Mouse (Mus musculus) hindbrain, embryonic 13.5 days (tissue): ENCODE results near the gene Efcab11. TPM values are rescaled to one million over a fixed set of nuclear protein-coding genes. Genes with fewer than 3 reads are reported as not detected.
A peak's percentile ranks its signal among the peaks of the same experiment; 100 is the strongest.

Source experiments
- ATAC-seq: fragments of 200-750 bp; cut with Nextera tagmentation; 2 replicates; pipeline ENCODE4 v1.8.0; 2017; ENCODE audit warnings: moderate TSS enrichment; ENCODE audit not compliant: low FRiP score
- H3K27ac ChIP-seq: fragments of 300-500 bp; sonication (generic); 2 replicates; pipeline ENCODE4 v1.5.1; 2015; ENCODE audit warnings: inconsistent platforms, mild to moderate bottlenecking, moderate library complexity
- H3K27me3 ChIP-seq: fragments of 300-500 bp; sonication (generic); 2 replicates; pipeline ENCODE4 v1.6.1; 2015; ENCODE audit warnings: mild to moderate bottlenecking, inconsistent platforms
- H3K36me3 ChIP-seq: fragments of 300-500 bp; sonication (generic); 2 replicates; pipeline ENCODE4 v1.6.1; 2015; ENCODE audit warnings: mild to moderate bottlenecking, inconsistent platforms
- H3K4me1 ChIP-seq: fragments of 300-500 bp; sonication (generic); replicated peaks from 2 replicates; pipeline ENCODE4 v1.6.1; 2015; ENCODE audit warnings: inconsistent platforms
- H3K4me2 ChIP-seq: fragments of 300-500 bp; sonication (generic); 2 replicates; pipeline ENCODE4 v1.6.1; 2015; ENCODE audit warnings: inconsistent platforms, mild to moderate bottlenecking, moderate library complexity
- H3K4me3 ChIP-seq: fragments of 300-500 bp; sonication (generic); 2 replicates; pipeline ENCODE4 v1.5.1; 2015; ENCODE audit warnings: mild to moderate bottlenecking, inconsistent platforms
- H3K9ac ChIP-seq: fragments of 300-500 bp; sonication (generic); 2 replicates; pipeline ENCODE4 v1.6.1; 2015; ENCODE audit warnings: mild to moderate bottlenecking, inconsistent platforms
- H3K9me3 ChIP-seq: fragments of 300-500 bp; sonication (generic); 2 replicates; pipeline ENCODE4 v1.6.1; 2016; ENCODE audit warnings: inconsistent platforms
- WGBS: fragments of 180-500 bp; shearing (Covaris S2); methylation state at CpG from one replicate; pipeline ENCODE4 v1.1.7; 2015; 5-methylcytosine and 5-hydroxymethylcytosine counted together
- polyA plus RNA-seq: library from polyadenylated mRNA; unstranded; fragments of >200 nt; fragmentation: Nextera tagmentation; extraction: Ambion mirVana; gene quantifications from 2 replicates; pipeline ENCODE4 v1.2.1, GENCODE M21; 2015

The Efcab11 gene
- polyA plus RNA-seq = 5.7 and 6.1 TPM in 2 replicates

DNA sequence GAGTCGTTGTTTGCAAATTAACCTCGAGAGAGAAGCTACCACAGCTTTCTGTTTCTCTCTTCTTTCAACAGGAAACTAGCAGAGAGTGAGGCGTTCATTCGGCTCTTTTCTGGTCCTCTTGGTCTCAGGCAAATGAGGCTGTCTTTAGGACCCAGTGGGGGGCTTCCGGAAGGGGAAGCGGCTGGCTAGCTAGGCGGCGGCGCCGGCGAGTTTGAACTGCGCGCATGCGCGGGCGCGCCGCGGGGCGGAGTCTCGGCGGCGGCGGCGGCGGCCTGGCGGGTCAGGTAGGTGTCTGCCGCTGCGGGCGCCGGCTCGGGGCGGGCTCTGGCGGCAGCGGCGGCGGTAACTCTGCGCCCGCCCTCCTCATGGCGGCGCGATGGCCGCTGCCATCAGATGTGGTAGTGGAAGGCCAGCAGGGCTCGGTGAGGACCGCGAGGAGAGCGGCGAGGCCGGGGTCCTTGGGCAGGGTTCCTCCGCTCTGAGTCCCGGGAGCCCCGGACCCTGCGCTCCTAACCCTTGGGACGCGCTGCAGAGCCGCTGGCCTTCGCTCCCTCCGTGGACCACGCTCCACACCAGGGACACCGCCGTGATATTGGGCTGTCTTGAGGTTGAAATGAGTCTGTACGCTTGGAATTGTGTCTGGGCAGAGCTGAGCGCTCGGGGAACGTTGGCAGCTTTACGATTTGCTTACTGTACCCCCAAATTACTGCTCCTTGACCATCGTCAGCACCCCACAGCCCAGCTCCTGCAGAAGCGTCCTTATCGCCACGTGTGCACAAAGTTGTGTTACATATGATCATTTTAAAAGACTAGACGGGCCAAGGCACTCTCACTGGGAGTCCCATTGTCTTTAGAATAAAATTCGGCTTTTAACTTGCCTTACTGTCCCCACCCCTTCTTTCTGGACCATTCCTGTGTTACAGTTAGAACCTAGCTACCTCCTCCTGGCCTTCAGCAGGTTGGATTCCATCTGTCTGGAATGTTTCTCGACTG, at the start of gene Efcab11, which contains the start of gene Tdp1:
Efcab11 (minus strand) TSS at position 171 of the 993 bp plus-strand sequence.
Tdp1 (plus strand) TSS at position 249 of the 993 bp plus-strand sequence.
- Histone ChIP-seq H3K36me3 (peaks cover 4% of the 10 kb centered on the region; the same call in 1 of the 2 replicates), H3K9me3 (no peaks in the 10 kb centered on the region), H3K9ac (peak within 1 kb of the TSS; percentile 90), H3K27me3 (no peaks in the 10 kb centered on the region), H3K27ac (peak within 1 kb of the TSS; percentile 87), H3K4me2 (peak within 1 kb of the TSS; percentile 91), H3K4me3 (peak within 1 kb of the TSS; percentile 71), H3K4me1 (peaks cover 30% of the 10 kb centered on the region)
- peak; percentile 79 for ATAC-seq
- under 1% methylated on average over 73 of the region's 73 CpGs for WGBS

GRCm38 (mm10) chr12:99933630-99934029, 49.4 kb upstream of the Efcab11 start:
- no peak overlapping the region for H3K9ac ChIP-seq
- H3K27me3 ChIP-seq = no peaks in the 10 kb centered on the region
- H3K27ac ChIP-seq = no peak overlapping the region
- no peaks in the 10 kb centered on the region for H3K9me3 ChIP-seq
- H3K4me1 ChIP-seq = no peaks in the 10 kb centered on the region
- no peak overlapping the region for H3K4me2 ChIP-seq
- H3K4me3 ChIP-seq = no peak overlapping the region
- ATAC-seq = no peak
- H3K36me3 ChIP-seq = peaks cover 62% of the 10 kb centered on the region
- WGBS = 97% methylated on average over 3 of the region's 3 CpGs

DNA sequence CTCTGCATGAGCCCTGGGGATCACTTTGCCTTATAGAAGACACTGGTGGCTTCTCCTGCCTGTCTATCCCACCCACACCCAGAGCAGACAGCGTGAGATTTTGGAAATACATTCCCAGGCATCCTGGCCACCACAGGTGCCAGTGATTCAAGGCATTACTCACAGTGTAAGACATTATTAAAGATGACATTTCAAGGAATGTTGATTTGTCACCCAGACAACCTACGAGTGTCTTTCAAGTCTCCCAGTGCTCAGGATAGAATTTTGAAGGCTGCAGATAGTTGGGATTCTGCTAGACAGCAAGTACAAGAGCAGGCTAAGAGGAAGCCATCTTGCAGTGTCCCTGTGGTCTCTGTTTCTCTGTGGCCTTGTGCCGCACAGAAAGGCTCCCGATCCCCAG, 48.0 kb upstream of the Efcab11 start:
- H3K36me3 ChIP-seq = peaks cover 58% of the 10 kb centered on the region
- no peak overlapping the region for H3K4me3 ChIP-seq
- H3K27me3 ChIP-seq = no peaks in the 10 kb centered on the region
- no peak overlapping the region for H3K4me2 ChIP-seq
- no peaks in the 10 kb centered on the region for H3K9me3 ChIP-seq
- no peak overlapping the region for H3K27ac ChIP-seq
- 86% methylated on average over 4 of the region's 4 CpGs for WGBS
- H3K9ac ChIP-seq = no peak overlapping the region
- ATAC-seq = no peak
- H3K4me1 ChIP-seq = no peaks in the 10 kb centered on the region

- H3K4me1 ChIP-seq = peaks cover 2% of the 10 kb centered on the region
- no peaks in the 10 kb centered on the region for H3K27me3 ChIP-seq
- H3K27ac ChIP-seq = no peak overlapping the region
- no peaks in the 10 kb centered on the region for H3K9me3 ChIP-seq
- no peak overlapping the region for H3K9ac ChIP-seq
- no peak for ATAC-seq
- H3K36me3 ChIP-seq = peaks cover 43% of the 10 kb centered on the region
- no peak overlapping the region for H3K4me3 ChIP-seq
- 94% methylated on average over 1 of the region's 1 CpGs for WGBS
- H3K4me2 ChIP-seq = no peak overlapping the region
These were observed 44.9 kb upstream of the Efcab11 start for GRCm38 (mm10) chr12:99929160-99929559.

DNA sequence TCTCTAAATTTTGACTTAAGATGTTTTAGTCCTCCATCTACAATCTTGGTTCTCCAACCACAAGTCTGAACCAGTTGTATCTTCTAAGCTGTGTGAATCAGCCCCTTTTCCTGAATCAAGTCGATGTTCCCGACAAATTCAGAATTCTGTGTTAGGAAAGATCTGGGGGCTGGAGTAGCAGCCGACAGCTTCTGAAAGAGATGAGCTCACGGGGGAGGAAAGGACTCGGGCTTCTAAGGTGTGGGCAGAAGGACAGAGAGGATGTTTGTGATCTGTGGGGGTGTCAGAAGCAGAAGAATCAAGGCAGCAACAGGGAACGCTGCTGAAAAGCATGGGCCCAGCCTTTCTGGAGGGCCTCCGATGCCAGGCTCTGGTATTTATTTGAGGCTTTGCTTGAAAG, 44.1 kb upstream of the Efcab11 start:
- H3K27ac ChIP-seq = no peak overlapping the region
- no peak overlapping the region for H3K4me3 ChIP-seq
- no peak for ATAC-seq
- peaks cover 43% of the 10 kb centered on the region for H3K36me3 ChIP-seq
- 92% methylated on average over 7 of the region's 7 CpGs for WGBS
- peaks cover 11% of the 10 kb centered on the region for H3K4me1 ChIP-seq
- H3K9me3 ChIP-seq = no peaks in the 10 kb centered on the region
- H3K9ac ChIP-seq = no peak overlapping the region
- H3K4me2 ChIP-seq = no peak overlapping the region
- H3K27me3 ChIP-seq = no peaks in the 10 kb centered on the region

DNA sequence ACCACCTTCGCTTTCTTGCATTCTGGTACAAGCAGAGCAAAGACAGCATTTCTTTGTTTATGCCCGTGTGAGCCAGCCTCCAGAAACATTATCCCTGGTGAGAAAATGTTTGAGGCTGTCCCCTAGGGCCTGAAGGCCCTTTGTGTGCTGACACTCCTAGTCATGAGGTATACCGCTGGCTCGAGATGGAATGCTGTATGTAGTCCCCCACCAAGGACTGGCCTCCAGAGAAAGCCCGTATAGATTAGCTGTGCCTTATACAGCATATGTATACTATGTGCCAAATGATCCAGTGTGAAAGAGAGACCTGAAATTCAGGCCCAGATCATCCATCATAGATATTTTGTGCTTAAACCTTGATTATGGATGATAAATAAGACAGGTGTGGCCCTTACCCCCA, 39.5 kb upstream of the Efcab11 start:
- no peak overlapping the region for H3K4me3 ChIP-seq
- no peaks in the 10 kb centered on the region for H3K27me3 ChIP-seq
- peaks cover 18% of the 10 kb centered on the region for H3K4me1 ChIP-seq
- H3K9me3 ChIP-seq = no peaks in the 10 kb centered on the region
- WGBS = 33% methylated on average over 5 of the region's 5 CpGs
- peaks cover 34% of the 10 kb centered on the region for H3K36me3 ChIP-seq
- no peak overlapping the region for H3K4me2 ChIP-seq
- peak; percentile 69; the same call in 1 of the 2 replicates for ATAC-seq
- H3K9ac ChIP-seq = no peak overlapping the region
- peak overlapping the region; percentile 80 for H3K27ac ChIP-seq

- Histone ChIP-seq H3K9me3 (no peaks in the 10 kb centered on the region), H3K36me3 (peaks cover 39% of the 10 kb centered on the region), H3K4me3 (no peak overlapping the region), H3K27me3 (no peaks in the 10 kb centered on the region), H3K4me1 (peaks cover 18% of the 10 kb centered on the region), H3K27ac (peak overlapping the region; percentile 80), H3K4me2 (no peak overlapping the region), H3K9ac (no peak overlapping the region)
- 5% methylated on average over 5 of the region's 5 CpGs for WGBS
- peak; percentile 81 for ATAC-seq
These were observed 38.9 kb upstream of the Efcab11 start for GRCm38 (mm10) chr12:99923131-99923606.

- H3K4me2 ChIP-seq = no peak overlapping the region
- H3K9ac ChIP-seq = no peak overlapping the region
- H3K4me1 ChIP-seq = peaks cover 18% of the 10 kb centered on the region
- no peaks in the 10 kb centered on the region for H3K27me3 ChIP-seq
- H3K27ac ChIP-seq = no peak overlapping the region
- ATAC-seq = no peak
- no peaks in the 10 kb centered on the region for H3K9me3 ChIP-seq
- H3K36me3 ChIP-seq = peaks cover 41% of the 10 kb centered on the region
- no peak overlapping the region for H3K4me3 ChIP-seq
- WGBS = 85% methylated on average over 3 of the region's 3 CpGs
These were observed 36.8 kb upstream of the Efcab11 start for GRCm38 (mm10) chr12:99921045-99921444.

GRCm38 (mm10) chr12:99919636-99920035, 35.4 kb upstream of the Efcab11 start:
- 94% methylated on average over 3 of the region's 3 CpGs for WGBS
- no peak for ATAC-seq
- Histone ChIP-seq H3K4me2 (no peak overlapping the region), H3K4me1 (peaks cover 18% of the 10 kb centered on the region), H3K36me3 (peaks cover 47% of the 10 kb centered on the region), H3K9me3 (no peaks in the 10 kb centered on the region), H3K27me3 (no peaks in the 10 kb centered on the region), H3K9ac (no peak overlapping the region), H3K4me3 (no peak overlapping the region), H3K27ac (no peak overlapping the region)

DNA sequence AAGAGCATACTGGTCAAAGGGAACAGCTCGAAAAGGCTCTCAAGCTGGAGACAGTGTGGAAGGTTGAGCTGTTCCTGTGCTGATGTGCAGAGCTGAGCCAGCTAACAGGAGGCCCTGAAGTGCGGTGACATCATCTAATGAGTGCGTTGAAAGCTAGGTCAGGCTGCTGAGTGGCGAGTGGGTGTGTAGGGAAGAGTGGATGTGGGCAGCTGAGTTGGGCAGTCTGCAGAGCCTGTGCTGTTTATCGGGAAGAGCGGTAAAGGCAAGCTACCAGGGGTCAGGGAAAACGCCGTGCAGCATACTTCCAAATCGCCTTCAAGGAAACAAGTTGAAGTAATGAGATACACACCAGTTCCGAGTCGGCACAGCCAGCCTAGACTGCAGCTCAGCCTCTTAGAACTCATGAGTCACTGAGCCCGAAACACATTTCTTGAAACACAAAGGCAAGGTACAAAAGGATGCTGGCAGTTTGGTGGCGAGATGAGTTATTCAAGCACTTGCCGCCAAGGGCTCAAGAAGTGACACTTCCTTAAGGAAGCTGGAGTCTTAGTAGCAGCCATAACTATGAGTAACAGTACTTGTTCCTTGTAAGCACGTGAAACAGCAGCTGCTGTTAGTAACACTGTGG, 33.7 kb upstream of the Efcab11 start:
- no peak for ATAC-seq
- H3K36me3 ChIP-seq = peaks cover 59% of the 10 kb centered on the region
- 91% methylated on average over 15 of the region's 15 CpGs for WGBS

DNA sequence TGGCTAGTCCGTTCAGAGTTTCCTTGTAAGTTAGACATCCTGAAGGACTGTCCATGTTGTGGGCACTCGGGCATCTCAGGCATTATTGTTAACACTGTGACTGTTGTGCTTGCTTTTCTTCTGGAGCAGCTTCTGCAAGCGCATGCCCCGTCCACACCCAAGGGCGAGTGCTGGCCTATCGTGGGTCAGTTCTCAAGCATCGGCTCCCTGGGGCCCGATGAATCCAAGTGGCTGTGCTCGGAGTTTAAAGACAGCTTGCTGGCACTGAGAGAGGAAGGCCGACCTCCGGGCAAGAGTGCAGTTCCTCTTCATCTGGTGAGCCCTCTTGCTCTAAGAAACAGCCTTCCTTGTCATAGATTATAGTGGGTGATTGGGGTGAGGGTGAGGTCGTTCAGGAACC, 27.2 kb upstream of the Efcab11 start:
- H3K4me3 ChIP-seq = no peak overlapping the region
- no peak for ATAC-seq
- no peak overlapping the region for H3K9ac ChIP-seq
- no peak overlapping the region for H3K4me2 ChIP-seq
- H3K27ac ChIP-seq = no peak overlapping the region
- no peaks in the 10 kb centered on the region for H3K4me1 ChIP-seq
- peaks cover 83% of the 10 kb centered on the region for H3K36me3 ChIP-seq
- 88% methylated on average over 12 of the region's 12 CpGs for WGBS
- H3K9me3 ChIP-seq = no peaks in the 10 kb centered on the region
- no peaks in the 10 kb centered on the region for H3K27me3 ChIP-seq

More for the DNA sequence above, 33.7 kb upstream of the Efcab11 start:
- Histone ChIP-seq H3K27ac (no peak overlapping the region), H3K9ac (no peak overlapping the region), H3K27me3 (no peaks in the 10 kb centered on the region), H3K4me2 (no peak overlapping the region), H3K4me3 (no peak overlapping the region), H3K4me1 (peaks cover 3% of the 10 kb centered on the region), H3K9me3 (no peaks in the 10 kb centered on the region)

DNA sequence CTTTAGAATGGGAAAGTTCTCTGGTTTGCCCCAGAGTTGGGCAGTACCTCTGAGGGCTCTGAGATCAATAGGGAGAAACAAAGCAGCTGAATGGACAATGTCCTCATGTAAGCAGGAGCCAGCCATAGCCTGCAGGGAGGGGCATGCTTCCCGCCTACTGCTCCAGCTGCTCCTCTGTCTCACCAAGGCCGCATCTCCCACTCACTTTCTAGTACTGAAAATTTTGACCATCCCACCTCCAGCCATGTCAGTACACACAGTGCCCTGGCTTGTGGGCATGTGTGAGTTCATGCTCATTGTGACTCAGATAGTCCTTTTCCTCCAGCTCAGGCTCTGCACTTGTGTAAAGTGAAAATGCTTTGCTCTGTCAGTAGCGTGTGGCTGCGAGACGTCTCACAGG, 20.3 kb upstream of the Efcab11 start:
- no peaks in the 10 kb centered on the region; the same call in 1 of the 2 replicates for H3K4me1 ChIP-seq
- no peaks in the 10 kb centered on the region for H3K27me3 ChIP-seq
- H3K9ac ChIP-seq = 0 out of 2 replicates have a peak overlapping the region, but pooled peaks have one; percentile 39
- H3K36me3 ChIP-seq = peaks cover 74% of the 10 kb centered on the region
- no peak overlapping the region for H3K4me2 ChIP-seq
- H3K27ac ChIP-seq = no peak overlapping the region
- H3K9me3 ChIP-seq = no peaks in the 10 kb centered on the region
- no peak for ATAC-seq
- no peak overlapping the region for H3K4me3 ChIP-seq
- WGBS = 88% methylated on average over 5 of the region's 5 CpGs
